Mouse (Mus musculus) layer of hippocampus, postnatal 36 days (tissue): ENCODE data around the gene Rtf1. TPM values are rescaled to one million over a fixed set of nuclear protein-coding genes. Genes with fewer than 3 reads are reported as not detected.

ENCODE experiments used
- DNase-seq, 2 experiments: peaks; one replicate each; pipeline ENCODE4 v3.0.0; 2022
- total RNA-seq, 2 experiments: library from RNA; stranded (reverse); gene quantifications; 2 replicates each; pipeline ENCODE4 v1.2.3; 2021

Rtf1 gene
- total RNA-seq, 2 experiments from 2014 or later = 59.7 to 59.8 TPM

DNA sequence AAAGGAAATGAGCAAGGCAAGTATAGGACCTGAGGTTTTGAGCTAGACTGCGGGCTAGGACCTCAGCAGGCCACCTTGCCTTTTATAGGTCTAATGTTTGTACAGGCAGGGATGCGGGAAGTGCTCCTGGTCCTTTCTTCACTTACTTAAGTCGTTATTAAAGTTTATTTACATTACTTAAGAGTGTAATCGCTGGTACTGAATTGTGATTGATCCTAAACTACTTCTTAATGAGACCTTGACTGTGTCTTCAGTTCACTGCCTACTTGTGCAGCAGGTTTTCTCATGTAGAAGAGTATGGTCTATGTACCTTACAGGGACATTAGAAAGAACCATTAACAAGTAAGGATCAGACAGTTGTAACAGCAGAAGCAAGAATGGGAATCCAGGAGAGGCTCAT is 55.9 kb downstream of the Rtf1 start:
- no peak for DNase-seq

- DNase-seq = no peak
Observed at GRCm38 (mm10) chr2:119737124-119737523, 62.3 kb downstream of the Rtf1 start.

DNA sequence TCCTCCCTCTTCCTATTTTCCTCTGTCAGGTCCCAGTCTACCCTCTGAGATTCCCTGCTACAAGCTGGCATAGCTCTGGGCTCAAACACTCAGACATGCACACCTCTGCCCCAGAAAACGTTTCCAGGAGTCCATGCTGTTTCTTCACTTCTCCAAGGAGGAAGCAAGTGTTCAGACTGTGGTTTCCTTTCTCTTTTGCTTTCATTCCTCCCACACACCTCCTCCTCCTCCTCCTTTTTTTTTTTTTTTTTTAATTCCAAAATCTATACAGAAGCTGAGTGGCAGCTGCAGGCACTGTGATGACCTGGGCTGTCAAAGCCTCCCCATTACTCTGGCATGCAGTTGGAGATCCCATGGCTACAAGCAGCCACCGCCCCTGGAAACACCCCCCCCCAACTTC is 65.7 kb downstream of the Rtf1 start:
- DNase-seq = no peak

DNA sequence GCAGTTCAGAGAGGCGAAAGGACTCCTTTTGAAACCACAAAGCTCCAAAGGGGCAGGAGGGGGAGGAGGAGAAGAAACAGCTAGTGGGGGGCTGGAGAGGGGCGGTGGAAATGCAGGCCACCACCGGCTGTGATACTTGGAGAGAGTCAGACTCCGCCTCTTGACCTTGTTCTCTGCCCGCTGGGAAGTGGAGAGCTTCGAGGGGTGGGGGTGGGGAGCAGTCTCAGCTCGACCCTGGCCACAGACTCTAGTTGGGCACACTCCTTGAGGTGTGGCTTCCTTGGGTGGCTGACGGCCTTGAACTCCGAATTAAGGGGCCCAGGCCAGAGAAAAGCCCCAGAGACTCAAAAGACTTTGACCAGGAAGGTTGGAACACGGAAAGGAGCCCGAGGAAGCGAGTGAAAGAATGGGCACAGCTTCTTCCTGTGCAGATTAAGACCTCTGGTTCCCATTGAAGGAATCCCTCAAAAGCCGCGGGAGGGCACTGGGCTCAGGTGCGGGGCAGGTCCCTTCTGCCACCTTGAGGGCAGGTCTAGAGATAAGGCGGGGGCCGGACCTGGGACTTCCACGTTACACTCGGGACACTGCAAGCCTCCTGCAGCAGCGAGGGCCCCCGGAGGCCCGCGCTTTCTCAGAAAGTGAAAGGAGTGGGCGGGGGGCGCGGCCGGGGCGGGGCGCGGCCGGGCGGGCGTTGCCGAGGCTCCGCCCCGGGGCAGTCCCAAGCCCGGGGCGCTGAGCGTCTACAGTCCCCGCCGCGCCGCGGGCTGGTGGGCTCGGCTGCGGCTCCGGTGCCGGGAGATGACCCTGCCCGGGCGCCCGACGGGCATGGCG is 66.9 kb downstream of the Rtf1 start, which contains the start of gene Itpka:
Gene Itpka (plus strand): TSS at position 757 of the 831 bp plus-strand sequence.
- DNase-seq = peak; percentile 51 to 52

DNA sequence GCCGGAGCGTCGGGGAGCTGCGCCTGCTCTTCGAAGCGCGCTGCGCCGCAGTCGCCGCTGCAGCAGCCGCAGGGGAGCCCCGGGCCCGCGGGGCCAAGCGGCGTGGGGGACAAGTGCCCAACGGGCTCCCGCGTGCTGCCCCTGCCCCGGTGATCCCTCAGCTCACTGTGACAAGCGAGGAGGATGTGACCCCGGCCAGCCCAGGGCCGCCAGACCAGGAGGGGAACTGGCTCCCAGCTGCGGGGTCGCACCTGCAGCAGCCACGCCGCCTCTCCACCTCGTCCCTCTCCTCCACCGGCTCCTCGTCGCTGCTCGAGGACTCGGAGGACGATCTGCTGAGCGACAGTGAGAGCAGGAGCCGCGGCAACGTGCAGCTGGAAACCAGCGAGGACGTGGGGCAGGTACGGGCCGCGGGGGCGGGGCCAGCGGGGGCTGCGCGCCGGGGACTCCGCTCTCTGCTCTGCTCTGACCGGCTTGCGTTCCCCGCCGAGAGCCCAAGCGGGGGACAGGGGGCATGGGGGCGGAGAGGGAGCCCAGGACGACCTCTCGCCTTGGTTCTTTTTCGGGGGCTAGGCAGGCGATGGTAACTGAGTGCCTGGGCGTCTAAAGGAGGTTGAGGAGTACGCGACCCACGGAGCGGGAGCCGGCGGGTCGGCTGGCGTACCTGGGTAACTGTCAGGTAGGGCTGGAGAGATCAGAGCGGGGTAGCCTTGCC is 67.8 kb downstream of the Rtf1 start:
- peak in 1 of 2 experiments; percentile 49 for DNase-seq

- peak; percentile 74 to 77 for DNase-seq
Observed at GRCm38 (mm10) chr2:119743176-119743807, 68.4 kb downstream of the Rtf1 start.

DNA sequence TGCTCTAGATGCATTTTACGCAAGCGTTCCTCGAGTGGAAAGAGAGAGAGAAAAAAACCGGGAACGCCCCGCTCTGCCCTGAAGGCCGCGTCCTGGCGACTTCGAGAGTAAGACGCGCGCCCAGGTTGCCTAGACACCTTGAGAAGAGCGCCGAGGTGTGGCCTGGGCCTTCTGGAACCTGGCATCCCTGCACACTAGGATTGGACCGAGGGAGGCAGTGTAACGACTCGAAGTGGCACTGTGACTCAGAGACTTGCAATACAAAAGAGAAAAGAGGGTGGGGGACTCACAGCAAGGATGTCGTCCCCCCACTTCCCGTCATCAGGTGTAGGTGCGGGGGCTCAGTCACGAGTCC is 68.9 kb downstream of the Rtf1 start:
- no peak for DNase-seq

DNA sequence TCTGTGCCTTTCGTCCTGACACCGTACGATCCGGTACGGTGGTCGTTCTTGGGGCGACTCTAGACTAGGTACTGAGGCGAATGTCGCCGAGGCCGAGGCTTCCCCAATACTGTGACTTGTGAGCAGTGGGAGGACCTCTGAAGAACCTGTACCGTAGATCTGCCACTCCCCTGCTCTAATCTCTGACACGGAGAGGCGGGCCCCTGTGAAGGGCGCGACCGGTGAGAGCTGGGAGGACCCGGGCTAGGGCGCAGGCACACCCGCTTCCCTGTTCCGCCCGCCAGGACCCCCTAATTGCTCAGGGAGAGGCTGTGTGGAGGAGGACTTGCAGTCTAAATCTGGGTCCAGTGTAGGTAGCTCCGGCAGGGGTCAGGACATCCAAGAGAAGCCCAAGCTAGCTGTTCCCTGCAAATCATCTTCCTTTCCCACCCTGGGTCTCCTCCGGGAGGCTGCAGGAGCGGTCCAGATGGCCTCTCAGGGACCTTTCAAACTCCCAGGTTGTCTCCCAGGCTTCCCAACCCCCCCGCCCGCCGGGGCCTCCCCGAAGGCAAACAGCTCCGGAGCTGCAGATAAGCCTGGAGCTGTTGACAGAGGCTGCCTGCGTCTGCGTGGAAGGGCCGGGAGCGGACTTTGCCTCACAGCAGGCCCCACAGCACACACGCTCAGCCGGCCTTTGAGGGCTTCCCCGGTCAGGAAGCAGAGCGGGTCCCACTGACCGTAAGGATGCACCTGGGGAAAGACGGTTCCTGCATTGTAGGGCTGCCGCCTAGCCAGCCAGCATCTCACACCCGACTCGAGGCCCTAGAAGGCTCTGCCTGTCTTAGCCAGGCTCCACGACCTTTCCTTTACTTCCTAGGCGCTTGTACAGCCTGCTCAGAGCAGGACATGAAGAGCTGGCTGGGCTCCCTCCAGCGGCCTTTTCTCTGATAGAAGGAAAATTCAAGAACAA is 69.6 kb downstream of the Rtf1 start:
- DNase-seq = peak in 1 of 2 experiments; percentile 29

- DNase-seq = no peak
Observed at GRCm38 (mm10) chr2:119745281-119745680, 70.4 kb downstream of the Rtf1 start.

DNA sequence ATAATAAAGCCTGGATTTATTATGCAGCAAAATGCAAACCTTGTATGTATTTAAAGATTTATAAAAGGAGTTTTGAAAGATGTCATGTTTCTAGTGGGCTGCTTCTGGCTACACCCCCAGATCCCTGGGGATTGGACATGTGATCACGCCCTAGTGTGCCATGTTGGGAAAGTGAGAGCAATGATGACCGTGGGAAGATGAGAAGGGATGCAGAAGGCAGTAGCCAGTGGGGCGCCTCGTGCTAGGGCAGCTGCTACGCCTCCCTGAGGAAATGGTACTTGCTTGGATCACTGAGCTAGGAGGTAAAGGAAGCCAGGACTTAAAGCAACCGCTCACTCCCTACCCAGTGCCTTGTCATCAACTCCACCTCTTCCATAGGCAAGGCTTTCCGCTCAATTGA is 72.7 kb downstream of the Rtf1 start:
- no peak for DNase-seq

GRCm38 (mm10) chr2:119749260-119749659 is 74.4 kb downstream of the Rtf1 start:
- DNase-seq = no peak

DNA sequence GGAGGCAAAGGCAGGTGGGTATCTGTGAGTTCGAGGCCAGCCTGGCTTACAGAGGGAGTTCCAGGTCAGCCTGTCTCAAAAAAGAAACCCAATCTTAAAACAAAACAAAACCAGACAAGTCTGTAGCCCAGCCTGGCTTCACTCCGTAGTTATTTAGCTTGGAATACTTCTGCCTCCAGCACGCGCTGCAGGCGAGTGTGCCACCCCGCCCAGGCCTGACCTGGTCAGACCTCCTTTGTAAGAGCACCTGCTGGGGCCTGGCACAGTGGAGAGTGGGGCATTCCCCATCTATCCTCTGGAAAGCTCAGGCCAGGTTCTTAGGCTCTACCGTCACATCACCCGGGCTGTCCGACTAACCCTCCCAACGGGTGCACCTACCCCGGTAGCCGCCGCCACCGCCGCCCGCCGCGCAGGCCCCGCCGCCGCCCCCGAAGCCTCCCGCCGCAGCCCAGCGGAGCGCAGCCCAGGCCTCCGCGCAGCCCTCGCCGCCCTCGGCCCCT is 82.8 kb downstream of the Rtf1 start:
- DNase-seq = no peak

- peak in 1 of 2 experiments; percentile 36 for DNase-seq
Observed at GRCm38 (mm10) chr2:119758101-119758843, 83.4 kb downstream of the Rtf1 start.

GRCm38 (mm10) chr2:119758844-119759835 is 84.3 kb downstream of the Rtf1 start:
- DNase-seq = no peak

GRCm38 (mm10) chr2:119760251-119760650 is 85.4 kb downstream of the Rtf1 start, which contains the start of gene Ltk:
Ltk (minus strand) TSS chr2:119760431.
- DNase-seq = no peak

DNA sequence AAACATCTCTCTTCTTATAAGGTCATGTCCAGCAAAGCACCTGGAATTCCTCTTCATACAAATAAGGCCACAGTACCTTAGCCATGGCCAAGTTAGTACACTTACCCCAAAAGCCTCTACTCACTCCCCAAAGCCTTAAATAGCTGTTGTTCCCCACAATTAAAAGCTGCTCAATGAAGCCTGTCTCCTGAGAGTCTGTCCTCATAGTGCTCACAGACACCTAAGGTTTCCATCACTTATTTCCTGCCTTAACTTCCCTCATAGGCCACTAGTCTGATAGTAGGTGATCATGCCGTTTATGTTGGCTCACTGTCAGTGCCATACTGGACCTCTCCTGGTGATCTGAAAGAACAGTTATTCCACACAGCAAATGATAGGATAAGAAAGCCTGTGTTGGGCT is 87.4 kb downstream of the Rtf1 start:
- no peak for DNase-seq

DNA sequence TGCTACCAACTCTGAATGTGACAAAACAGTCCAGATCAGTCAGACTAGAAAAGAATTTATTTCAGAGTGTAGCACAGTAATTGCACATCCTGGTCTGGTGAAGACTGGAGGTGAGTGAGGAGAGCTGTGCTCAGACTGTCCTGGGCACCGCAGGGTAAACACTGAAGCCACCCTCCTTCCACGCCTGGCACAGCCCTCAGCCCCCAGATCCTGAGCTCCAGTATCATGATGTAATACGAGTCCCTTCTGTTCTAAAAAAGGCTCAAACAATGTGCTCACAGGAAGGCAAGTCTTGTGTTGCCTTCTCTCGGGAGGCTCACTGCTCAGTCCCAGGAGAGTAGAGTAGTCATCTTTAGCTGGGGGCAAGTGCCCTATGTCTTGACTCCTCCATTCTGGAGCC is 89.1 kb downstream of the Rtf1 start:
- DNase-seq = no peak

- no peak for DNase-seq
Observed at GRCm38 (mm10) chr2:119767246-119767645, 92.4 kb downstream of the Rtf1 start.
